Mouse (Mus musculus) MEL (cell line): ENCODE measurements around the gene Pgbd5. TPM values are rescaled to one million over a fixed set of nuclear protein-coding genes. Genes with fewer than 3 reads are reported as not detected.

ENCODE experiments used
- DNase-seq: peaks from one replicate; pipeline ENCODE4 v3.0.0; 2011; ENCODE audit warnings: low read depth, low spot score
- H3K27ac ChIP-seq: 2 replicates; pipeline ENCODE4 v1.5.1; 2012; ENCODE audit warnings: low read depth, mild to moderate bottlenecking, control low read depth, low read length, moderate library complexity; ENCODE audit not compliant: control insufficient read depth
- H3K27me3 ChIP-seq, 2 experiments: fragments of 150-350 bp in 1 of 2; sonication (generic) in 1 of 2; 2 replicates each; pipeline ENCODE4 v1.6.1; 2012; ENCODE audit warnings: low read length in 2 of 2, mild to moderate bottlenecking in 2 of 2, improper control_type of control experiment in 1 of 2, moderate library complexity in 1 of 2; ENCODE audit not compliant: insufficient read depth in 2 of 2, control insufficient read depth in 1 of 2
- H3K36me3 ChIP-seq, 2 experiments: 2 replicates each; pipeline ENCODE4 v1.6.1; 2012 to 2014; ENCODE audit warnings: low read length in 2 of 2, improper control_type of control experiment in 1 of 2, inconsistent platforms in 1 of 2, mild to moderate bottlenecking in 1 of 2; ENCODE audit not compliant: insufficient read depth in 2 of 2, control insufficient read depth in 1 of 2
- H3K4me1 ChIP-seq, 2 experiments: fragments of 150-350 bp in 1 of 2; sonication (generic) in 1 of 2; 2 replicates each; pipeline ENCODE4 v1.6.1; 2012; ENCODE audit warnings: low read length in 2 of 2, improper control_type of control experiment in 1 of 2, mild to moderate bottlenecking in 1 of 2; ENCODE audit not compliant: insufficient read depth in 2 of 2, control insufficient read depth in 1 of 2
- H3K4me3 ChIP-seq, 2 experiments: fragments of 150-350 bp in 1 of 2; sonication (generic) in 1 of 2; 2 replicates each; pipeline ENCODE4 v1.5.1; 2012; ENCODE audit warnings: low read depth in 2 of 2, low read length in 2 of 2, mild to moderate bottlenecking in 2 of 2, moderate library complexity in 2 of 2, control low read depth in 1 of 2, improper control_type of control experiment in 1 of 2; ENCODE audit not compliant: control insufficient read depth in 1 of 2, insufficient read depth in 1 of 2
- H3K79me2 ChIP-seq: 2 replicates; pipeline ENCODE4 v1.6.1; 2012; ENCODE audit warnings: mild to moderate bottlenecking, low read length, moderate library complexity; ENCODE audit not compliant: control insufficient read depth, poor library complexity, insufficient read depth
- H3K9ac ChIP-seq: 2 replicates; pipeline ENCODE4 v1.6.1; 2012; ENCODE audit warnings: low read depth, mild to moderate bottlenecking, control low read depth, low read length, moderate library complexity; ENCODE audit not compliant: control insufficient read depth, poor library complexity, severe bottlenecking
- H3K9me3 ChIP-seq: fragments of 150-350 bp; sonication (generic); replicated peaks from 2 replicates; pipeline ENCODE4 v1.6.1; 2012; ENCODE audit warnings: mild to moderate bottlenecking, low read length, improper control_type of control experiment, moderate library complexity; ENCODE audit not compliant: insufficient read depth
- BHLHE40 ChIP-seq: IDR thresholded peaks from 2 replicates; pipeline ENCODE4 v1.6.1; 2012; ENCODE audit warnings: low read depth, mild to moderate bottlenecking, inconsistent platforms, low read length, improper control_type of control experiment, borderline replicate concordance
- CHD1 ChIP-seq: IDR thresholded peaks from 2 replicates; pipeline ENCODE4 v1.6.1; 2012; ENCODE audit warnings: low read depth, mild to moderate bottlenecking, inconsistent platforms, low read length, improper control_type of control experiment
- CTCF ChIP-seq, 3 experiments: IDR thresholded peaks in 2 of 3; conservative IDR thresholded peaks in 1 of 3; 2 replicates each; pipeline ENCODE4 v1.5.1; 2011 to 2012; ENCODE audit warnings: low read length in 3 of 3, low read depth in 2 of 3, mild to moderate bottlenecking in 2 of 3, improper control_type of control experiment in 1 of 3, inconsistent platforms in 1 of 3, mixed read lengths in 1 of 3, moderate library complexity in 1 of 3; ENCODE audit not compliant: control insufficient read depth in 1 of 3, insufficient read depth in 1 of 3, poor library complexity in 1 of 3, severe bottlenecking in 1 of 3
- E2F4 ChIP-seq: IDR thresholded peaks from 2 replicates; pipeline ENCODE4 v1.6.1; 2011; ENCODE audit warnings: low read depth, low read length, improper control_type of control experiment, borderline replicate concordance
- ETS1 ChIP-seq: IDR thresholded peaks from 2 replicates; pipeline ENCODE4 v1.6.1; 2012; ENCODE audit warnings: low read depth, mild to moderate bottlenecking, inconsistent platforms, low read length, improper control_type of control experiment, moderate library complexity
- GATA1 ChIP-seq: IDR thresholded peaks from 2 replicates; pipeline ENCODE4 v1.6.1; 2011; ENCODE audit warnings: low read depth, low read length, improper control_type of control experiment
- JUND ChIP-seq: IDR thresholded peaks from 2 replicates; pipeline ENCODE4 v1.6.1; 2011; ENCODE audit warnings: low read depth, mild to moderate bottlenecking, improper control_type of control experiment, low read length
- KAT2A ChIP-seq: conservative IDR thresholded peaks from 2 replicates; pipeline ENCODE4 v1.6.1; 2012; ENCODE audit warnings: low read depth, low read length, improper control_type of control experiment, inconsistent platforms
- MAFK ChIP-seq: IDR thresholded peaks from 2 replicates; pipeline ENCODE4 v1.6.1; 2011; ENCODE audit warnings: low read depth, mild to moderate bottlenecking, low read length, improper control_type of control experiment, borderline replicate concordance
- MAX ChIP-seq: IDR thresholded peaks from 2 replicates; pipeline ENCODE4 v1.6.1; 2011; ENCODE audit warnings: low read length, improper control_type of control experiment
- MAZ ChIP-seq: IDR thresholded peaks from 2 replicates; pipeline ENCODE4 v1.6.1; 2012; ENCODE audit warnings: low read depth, mild to moderate bottlenecking, inconsistent platforms, low read length, improper control_type of control experiment
- MXI1 ChIP-seq: IDR thresholded peaks from 2 replicates; pipeline ENCODE4 v1.6.1; 2011; ENCODE audit warnings: mild to moderate bottlenecking, low read depth, low read length, improper control_type of control experiment
- NRF1 ChIP-seq: IDR thresholded peaks from 2 replicates; pipeline ENCODE4 v1.6.1; 2014; ENCODE audit warnings: low read depth, mild to moderate bottlenecking, inconsistent platforms, low read length, improper control_type of control experiment, moderate library complexity; ENCODE audit not compliant: poor library complexity, insufficient read depth, severe bottlenecking
- POLR2A ChIP-seq, 2 experiments: IDR thresholded peaks; 2 replicates each; pipeline ENCODE4 v1.6.1; 2011 to 2012; ENCODE audit warnings: low read length in 2 of 2, mild to moderate bottlenecking in 2 of 2, control low read depth in 1 of 2, improper control_type of control experiment in 1 of 2, low read depth in 1 of 2, moderate library complexity in 1 of 2; ENCODE audit not compliant: control insufficient read depth in 1 of 2, insufficient read depth in 1 of 2, poor library complexity in 1 of 2
- RAD21 ChIP-seq: IDR thresholded peaks from 2 replicates; pipeline ENCODE4 v1.6.1; 2011; ENCODE audit warnings: mild to moderate bottlenecking, low read depth, low read length, improper control_type of control experiment
- SIN3A ChIP-seq: IDR thresholded peaks from 2 replicates; pipeline ENCODE4 v1.6.1; 2012; ENCODE audit warnings: low read length, improper control_type of control experiment, inconsistent platforms
- TBP ChIP-seq: IDR thresholded peaks from 2 replicates; pipeline ENCODE4 v1.8.0; 2011; ENCODE audit warnings: low read depth, low read length, improper control_type of control experiment
- TCF12 ChIP-seq: IDR thresholded peaks from 2 replicates; pipeline ENCODE4 v1.6.1; 2014; ENCODE audit warnings: low read depth, mild to moderate bottlenecking, inconsistent platforms, low read length, improper control_type of control experiment, moderate library complexity
- ZC3H11A ChIP-seq: IDR thresholded peaks from 2 replicates; pipeline ENCODE4 v1.6.1; 2012; ENCODE audit warnings: low read depth, mild to moderate bottlenecking, inconsistent platforms, low read length, improper control_type of control experiment
- ZKSCAN1 ChIP-seq: IDR thresholded peaks from 2 replicates; pipeline ENCODE4 v1.6.1; 2012; ENCODE audit warnings: low read depth, mild to moderate bottlenecking, inconsistent platforms, low read length, improper control_type of control experiment, moderate library complexity
- ZNF384 ChIP-seq: IDR thresholded peaks from 2 replicates; pipeline ENCODE4 v1.6.1; 2012; ENCODE audit warnings: low read depth, mild to moderate bottlenecking, inconsistent platforms, low read length, improper control_type of control experiment
- polyA plus RNA-seq, 2 experiments: library from polyadenylated mRNA; stranded (reverse) in 1 of 2; unstranded in 1 of 2; fragments of >175 nt in 1 of 2; fragments of >200 nt in 1 of 2; gene quantifications; 2 replicates each; pipeline versions ENCODE4 v1.2.1 to v1.2.4; 2012; ENCODE audit warnings: low replicate concordance in 2 of 2, low read depth in 1 of 2; ENCODE audit not compliant: insufficient read length in 2 of 2, insufficient read depth in 1 of 2, missing spikeins in 1 of 2
- total RNA-seq: library from RNA; depleted of rRNA; stranded (reverse); fragments of 300-350 nt; gene quantifications from 2 replicates; pipeline ENCODE4 v1.2.3, GENCODE M21; 2012

Gene Pgbd5
- total and polyA plus RNA-seq, 3 experiments: not detected

DNA sequence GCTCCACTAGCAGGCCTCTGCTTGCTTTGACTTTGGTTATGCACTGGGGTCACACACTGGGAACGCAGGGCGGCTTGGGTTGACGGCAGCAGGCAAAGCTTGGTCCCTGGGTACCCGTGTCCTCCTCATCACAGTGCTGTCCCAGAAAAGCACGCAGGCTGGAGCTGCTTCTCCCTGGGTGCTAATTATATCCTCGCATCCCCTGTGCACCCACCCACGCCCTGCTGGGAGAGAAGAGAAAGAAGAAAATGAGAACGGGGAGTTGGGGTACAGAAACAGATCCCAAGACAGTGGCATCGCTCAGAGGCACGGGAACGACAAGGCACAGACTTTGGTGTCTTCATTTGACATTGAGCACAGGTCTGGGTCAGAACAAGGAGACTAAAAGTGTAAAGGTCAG is 50.0 kb downstream of the Pgbd5 start:
- TF ChIP-seq JUND: no peak
- TF ChIP-seq TBP: no peak
- TF ChIP-seq MAZ: no peak
- no peak for TF ChIP-seq ZNF384
- TF ChIP-seq GATA1: no peak
- TF ChIP-seq CTCF (IDR thresholded peaks at IDR 0.05 in 2 of 3, conservative IDR thresholded peaks at IDR 0.05 in 1 of 3; ENCODE audit: control insufficient read depth in 1 of 3, insufficient read depth in 1 of 3, low read depth in 2 of 3, low read length in 3 of 3, poor library complexity in 1 of 3, severe bottlenecking in 1 of 3): no peak
- TF ChIP-seq NRF1: no peak
- TF ChIP-seq MXI1: no peak
- no peak for TF ChIP-seq CHD1
- no peak for TF ChIP-seq ZC3H11A
- no peak for TF ChIP-seq KAT2A
- TF ChIP-seq E2F4: no peak
- no peak for TF ChIP-seq SIN3A
- TF ChIP-seq MAX: no peak
- Histone ChIP-seq H3K36me3 (no peaks in the 10 kb centered on the region), H3K4me3 (no peak overlapping the region), H3K4me1 (no peaks in the 10 kb centered on the region), H3K27me3 (no peaks in the 10 kb centered on the region), H3K9me3 (no peaks in the 10 kb centered on the region), H3K79me2 (no peaks in the 10 kb centered on the region), H3K27ac (no peak overlapping the region), H3K9ac (no peak overlapping the region)
- no peak for DNase-seq

DNA sequence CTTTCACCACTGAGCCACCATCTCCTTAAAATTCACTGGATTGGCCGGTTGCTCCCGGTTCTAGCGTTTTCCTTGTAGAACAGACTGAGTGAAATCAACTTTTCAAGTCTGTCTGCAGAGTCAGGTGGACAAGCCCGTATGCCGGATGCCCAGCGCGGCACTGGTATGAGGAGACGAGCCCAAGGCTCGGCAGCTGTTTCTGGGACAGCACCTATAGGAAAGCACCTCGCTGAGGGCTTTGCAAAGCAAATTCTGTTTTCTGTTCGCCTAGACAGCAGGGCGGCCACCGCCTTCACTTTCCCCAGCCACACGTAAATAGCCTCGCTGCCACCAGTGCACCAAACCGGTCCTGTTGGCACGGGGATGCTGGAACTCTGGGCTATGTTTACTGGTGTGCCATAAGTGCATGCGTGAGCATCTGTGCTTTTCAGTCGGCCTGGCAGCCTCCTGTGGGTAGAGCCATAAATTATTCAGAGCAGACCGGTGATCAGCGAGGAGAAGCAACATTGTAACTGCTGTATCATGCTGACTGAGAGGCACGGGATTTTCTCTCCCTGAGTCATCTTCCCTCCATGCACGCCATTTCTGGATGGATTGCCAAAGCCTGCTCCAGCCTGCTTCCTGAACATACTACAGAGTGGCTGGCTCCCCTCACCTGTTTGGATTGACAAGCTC is 53.1 kb downstream of the Pgbd5 start:
- no peaks in the 10 kb centered on the region for H3K9me3 ChIP-seq
- no peak overlapping the region for H3K4me3 ChIP-seq
- no peak overlapping the region for H3K9ac ChIP-seq
- H3K36me3 ChIP-seq: no peaks in the 10 kb centered on the region
- H3K27ac ChIP-seq: no peak overlapping the region
- no peaks in the 10 kb centered on the region for H3K79me2 ChIP-seq
- no peaks in the 10 kb centered on the region for H3K27me3 ChIP-seq
- no peaks in the 10 kb centered on the region for H3K4me1 ChIP-seq
- TF ChIP-seq CHD1 (no peak), ZC3H11A (no peak), BHLHE40 (no peak), RAD21 (no peak), MAFK (no peak), TCF12 (no peak), ETS1 (no peak), SIN3A (no peak), POLR2A (IDR thresholded peaks at IDR 0.05; ENCODE audit: control insufficient read depth in 1 of 2, insufficient read depth in 1 of 2, low read depth in 1 of 2, low read length in 2 of 2, poor library complexity in 1 of 2) (no peak), ZKSCAN1 (no peak), MAZ (no peak)
- TF ChIP-seq, all 39 proteins: peak for 0
- no peak for DNase-seq
